Mouse (Mus musculus): ENCODE measurements around the gene Mrpl19.
A peak's percentile ranks its signal among the peaks of the same experiment; 100 is the strongest.

The Mrpl19 gene

GRCm38 (mm10) chr6:81965296-81966067, at the start of gene Mrpl19:
Mrpl19 (minus strand) TSS chr6:81965958.
- peak; percentile 92 for DNase-seq

- no peak for DNase-seq
Observed at GRCm38 (mm10) chr6:82012392-82012791, 46.6 kb upstream of the Mrpl19 start.

- no peak for DNase-seq
Observed at GRCm38 (mm10) chr6:81990049-81990810, 24.5 kb upstream of the Mrpl19 start.

GRCm38 (mm10) chr6:81988341-81988740, 22.6 kb upstream of the Mrpl19 start:
- no peak for DNase-seq

- DNase-seq, result no peak
Observed at GRCm38 (mm10) chr6:81987580-81987979, 21.8 kb upstream of the Mrpl19 start.

- DNase-seq, result peak; percentile 74
Observed at GRCm38 (mm10) chr6:81987010-81987409, 21.3 kb upstream of the Mrpl19 start.

- DNase-seq, result no peak
Observed at GRCm38 (mm10) chr6:81986599-81986998, 20.8 kb upstream of the Mrpl19 start.

GRCm38 (mm10) chr6:81986171-81986570, 20.4 kb upstream of the Mrpl19 start:
- DNase-seq, result no peak

- DNase-seq, result no peak
Observed at GRCm38 (mm10) chr6:81979286-81979685, 13.5 kb upstream of the Mrpl19 start.

- peak; percentile 70 for DNase-seq
Observed at GRCm38 (mm10) chr6:81975971-81976621, 10.3 kb upstream of the Mrpl19 start.

GRCm38 (mm10) chr6:81972595-81972994, 6.8 kb upstream of the Mrpl19 start:
- DNase-seq, result no peak

- no peak for DNase-seq
Observed at GRCm38 (mm10) chr6:81971196-81971595, 5.4 kb upstream of the Mrpl19 start.

GRCm38 (mm10) chr6:81966068-81966544, 348 bp upstream of the Mrpl19 start:
- DNase-seq, result no peak

GRCm38 (mm10) chr6:81960284-81960683, 5.5 kb downstream of the Mrpl19 start:
- DNase-seq, result no peak

GRCm38 (mm10) chr6:81959866-81960265, 5.9 kb downstream of the Mrpl19 start:
- DNase-seq, result no peak

- DNase-seq, result no peak
Observed at GRCm38 (mm10) chr6:81957992-81958391, 7.8 kb downstream of the Mrpl19 start.

GRCm38 (mm10) chr6:81956399-81956798, 9.4 kb downstream of the Mrpl19 start:
- no peak for DNase-seq

- DNase-seq, result no peak
Observed at GRCm38 (mm10) chr6:81955133-81955532, 10.6 kb downstream of the Mrpl19 start.

- DNase-seq, result no peak
Observed at GRCm38 (mm10) chr6:81946906-81947305, 18.9 kb downstream of the Mrpl19 start.

- no peak for DNase-seq
Observed at GRCm38 (mm10) chr6:81944432-81944831, 21.3 kb downstream of the Mrpl19 start.

GRCm38 (mm10) chr6:81943281-81943680, 22.5 kb downstream of the Mrpl19 start:
- no peak for DNase-seq

- no peak for DNase-seq
Observed at GRCm38 (mm10) chr6:81941718-81942117, 24.0 kb downstream of the Mrpl19 start.

- no peak for DNase-seq
Observed at GRCm38 (mm10) chr6:81933281-81933680, 32.5 kb downstream of the Mrpl19 start.

- no peak for DNase-seq
Observed at GRCm38 (mm10) chr6:81929402-81929801, 36.4 kb downstream of the Mrpl19 start.
